ENCODE assay signal across 8 mouse cellular contexts in genomic region chr13:23744421-23745380, GRCm38 (mm10). TPM values are rescaled to one million over a fixed set of nuclear protein-coding genes. Genes with fewer than 3 reads are reported as not detected.
DNase-seq lines count a peak whose midpoint lies in the region; ATAC-seq and TF ChIP-seq lines count a peak whose summit lies in the region.

No protein-coding gene starts in this region.

- DNase-seq in spleen, adult 12 weeks (ENCODE audit: low spot score): peak; percentile 72
- no peak for DNase-seq in spleen, postnatal 14 days (ENCODE audit: low spot score in 2 of 2)
- DNase-seq in stomach, postnatal 0 days (ENCODE audit: low spot score): no peak
- DNase-seq in gastrocnemius, postnatal 10 days: no peak
- no peak for DNase-seq in urinary bladder, postnatal 4 days (ENCODE audit: low spot score in 2 of 2)
- DNase-seq in kidney, adult 18-20 months: no peak

- WGBS in embryonic facial prominence, embryonic 15.5 days: 1% methylated on average over 15 of the region's 36 CpGs
- under 1% methylated on average over 22 of the region's 36 CpGs for WGBS in limb, embryonic 13.5 days
- 1% methylated on average over 13 of the region's 36 CpGs for WGBS in stomach, postnatal 0 days

- H3K9me3 ChIP-seq in embryonic facial prominence, embryonic 15.5 days (replicated peaks): no peaks in the 10 kb centered on the region
- H3K9me3 ChIP-seq in limb, embryonic 13.5 days: no peaks in the 10 kb centered on the region
- no peaks in the 10 kb centered on the region for H3K9me3 ChIP-seq in stomach, postnatal 0 days (ENCODE audit: control insufficient read depth, low read length)

- H3K27ac ChIP-seq in embryonic facial prominence, embryonic 15.5 days (replicated peaks): peak overlapping the region; percentile 69
- peak overlapping the region; percentile 72 for H3K27ac ChIP-seq in limb, embryonic 13.5 days
- H3K27ac ChIP-seq in stomach, postnatal 0 days (replicated peaks): no peak overlapping the region

- H3K27me3 ChIP-seq in embryonic facial prominence, embryonic 15.5 days: no peaks in the 10 kb centered on the region
- no peaks in the 10 kb centered on the region for H3K27me3 ChIP-seq in limb, embryonic 13.5 days
- no peaks in the 10 kb centered on the region for H3K27me3 ChIP-seq in stomach, postnatal 0 days (ENCODE audit: control insufficient read depth, insufficient read depth, low read length)

- peak overlapping the region; percentile 52 for H3K4me2 ChIP-seq in embryonic facial prominence, embryonic 15.5 days (replicated peaks)
- peak overlapping the region; percentile 69 for H3K4me2 ChIP-seq in limb, embryonic 13.5 days (replicated peaks)
- H3K4me2 ChIP-seq in stomach, postnatal 0 days (replicated peaks; ENCODE audit: low read depth): peak overlapping the region; percentile 62

- TF ChIP-seq EP300 in stomach, postnatal 0 days (optimal IDR thresholded peaks at IDR 0.05): no peak

- H3K36me3 ChIP-seq in embryonic facial prominence, embryonic 15.5 days: no peaks in the 10 kb centered on the region
- H3K36me3 ChIP-seq in limb, embryonic 13.5 days: no peaks in the 10 kb centered on the region
- H3K36me3 ChIP-seq in stomach, postnatal 0 days (ENCODE audit: control insufficient read depth, insufficient read depth, low read length): no peaks in the 10 kb centered on the region

- TF ChIP-seq CTCF in stomach, postnatal 0 days (IDR thresholded peaks at IDR 0.05; ENCODE audit: low read depth): no peak

- peaks cover 23% of the 10 kb centered on the region for H3K4me1 ChIP-seq in embryonic facial prominence, embryonic 15.5 days
- H3K4me1 ChIP-seq in limb, embryonic 13.5 days: peaks cover 34% of the 10 kb centered on the region
- no peaks in the 10 kb centered on the region for H3K4me1 ChIP-seq in stomach, postnatal 0 days (replicated peaks; ENCODE audit: control insufficient read depth, insufficient read depth)

- H3K4me3 ChIP-seq in embryonic facial prominence, embryonic 15.5 days (replicated peaks): peak overlapping the region; percentile 43
- peak overlapping the region; percentile 49 for H3K4me3 ChIP-seq in limb, embryonic 13.5 days
- H3K4me3 ChIP-seq in stomach, postnatal 0 days (ENCODE audit: low read depth, low read length): peak overlapping the region; percentile 33

- no peak overlapping the region for H3K9ac ChIP-seq in embryonic facial prominence, embryonic 15.5 days
- H3K9ac ChIP-seq in limb, embryonic 13.5 days: peak overlapping the region; percentile 69
- peak overlapping the region; percentile 41 for H3K9ac ChIP-seq in stomach, postnatal 0 days (ENCODE audit: low read length)

- ATAC-seq in embryonic facial prominence, embryonic 15.5 days (ENCODE audit: insufficient number of reproducible peaks, low FRiP score, low TSS enrichment, low read depth): no peak
- ATAC-seq in limb, embryonic 13.5 days (ENCODE audit: low FRiP score, low read depth): no peak
- ATAC-seq in stomach, postnatal 0 days (ENCODE audit: low FRiP score, low TSS enrichment): no peak

RNA-seq across cellular contexts. Expression of gene Hist1h3c, which starts 0.7 kb away (rescaled TPM):
- 3.5 and 4.8 TPM in 2 replicates for polyA plus RNA-seq in embryonic facial prominence, embryonic 15.5 days (2015; fragmentation: Nextera tagmentation; extraction: Ambion mirVana)
- 17.7 and 20.6 TPM in 2 replicates for polyA plus RNA-seq in limb, embryonic 13.5 days (2015; fragmentation: Nextera tagmentation; extraction: Ambion mirVana)
- 1.2 and 1.8 TPM in 2 replicates for polyA plus RNA-seq in stomach, postnatal 0 days (2015; fragmentation: Nextera tagmentation; extraction: Ambion mirVana)
- total RNA-seq in gastrocnemius, postnatal 10 days (2021): 10 to 100 TPM; 86.2 to 86.5 TPM

RNA-seq across cellular contexts. Expression of gene Hist1h2bb, which starts 1.8 kb away (rescaled TPM):
- polyA plus RNA-seq in embryonic facial prominence, embryonic 15.5 days (2015; fragmentation: Nextera tagmentation; extraction: Ambion mirVana): 2.0 and 2.1 TPM in 2 replicates
- 2.2 and 3.1 TPM in 2 replicates for polyA plus RNA-seq in limb, embryonic 13.5 days (2015; fragmentation: Nextera tagmentation; extraction: Ambion mirVana)
- polyA plus RNA-seq in stomach, postnatal 0 days (2015; fragmentation: Nextera tagmentation; extraction: Ambion mirVana): 0.40 and 0.91 TPM in 2 replicates
- total RNA-seq in gastrocnemius, postnatal 10 days (2021): 100 to 1,000 TPM; 106 to 125 TPM

RNA-seq across cellular contexts. Expression of gene Hist1h1c, which starts 6.1 kb away (rescaled TPM):
- polyA plus RNA-seq in embryonic facial prominence, embryonic 15.5 days (2015; fragmentation: Nextera tagmentation; extraction: Ambion mirVana): 36.4 TPM in 2 replicates
- 22.0 and 23.8 TPM in 2 replicates for polyA plus RNA-seq in limb, embryonic 13.5 days (2015; fragmentation: Nextera tagmentation; extraction: Ambion mirVana)
- 96.1 and 104 TPM in 2 replicates for polyA plus RNA-seq in stomach, postnatal 0 days (2015; fragmentation: Nextera tagmentation; extraction: Ambion mirVana)
- 100 to 1,000 TPM; 361 to 459 TPM for total RNA-seq in gastrocnemius, postnatal 10 days (2021)

RNA-seq across cellular contexts. Expression of gene Hist1h2ab, which starts 6.2 kb away (rescaled TPM):
- polyA plus RNA-seq in embryonic facial prominence, embryonic 15.5 days (2015; fragmentation: Nextera tagmentation; extraction: Ambion mirVana): 23.1 and 38.3 TPM in 2 replicates
- 47.8 and 56.8 TPM in 2 replicates for polyA plus RNA-seq in limb, embryonic 13.5 days (2015; fragmentation: Nextera tagmentation; extraction: Ambion mirVana)
- 7.3 and 15.7 TPM in 2 replicates for polyA plus RNA-seq in stomach, postnatal 0 days (2015; fragmentation: Nextera tagmentation; extraction: Ambion mirVana)
- total RNA-seq in gastrocnemius, postnatal 10 days (2021): 100 to 1,000 TPM; 187 to 217 TPM

RNA-seq across cellular contexts. Expression of gene Hist1h3b, which starts 7.4 kb away (rescaled TPM):
- polyA plus RNA-seq in embryonic facial prominence, embryonic 15.5 days (2015; fragmentation: Nextera tagmentation; extraction: Ambion mirVana): 8.4 and 9.7 TPM in 2 replicates
- 14.7 and 16.3 TPM in 2 replicates for polyA plus RNA-seq in limb, embryonic 13.5 days (2015; fragmentation: Nextera tagmentation; extraction: Ambion mirVana)
- polyA plus RNA-seq in stomach, postnatal 0 days (2015; fragmentation: Nextera tagmentation; extraction: Ambion mirVana): 3.9 and 6.7 TPM in 2 replicates
- 100 to 1,000 TPM; 213 to 261 TPM for total RNA-seq in gastrocnemius, postnatal 10 days (2021)
